In the genomic region with DNA sequence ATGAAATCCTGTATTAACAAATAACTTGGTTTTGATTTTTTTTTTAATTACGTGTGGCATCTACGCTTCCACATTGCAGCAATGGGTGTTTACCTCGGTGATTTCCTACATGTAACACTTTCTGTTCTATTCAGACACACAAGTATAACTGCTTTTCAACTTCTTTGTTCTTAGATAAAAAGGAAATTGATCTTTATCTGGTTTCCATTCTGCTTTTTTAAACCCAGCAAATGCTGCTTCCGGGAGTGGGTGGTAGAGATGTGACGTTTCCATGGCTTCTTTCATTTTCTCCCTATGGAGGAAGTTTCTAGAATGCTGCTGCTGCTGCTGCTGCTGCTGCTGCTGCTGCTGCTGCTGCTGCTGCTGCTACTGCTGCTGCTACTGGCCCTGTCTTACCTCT, we compare ENCODE assay signal across 22 mouse cellular contexts.
DNase-seq lines count a peak whose midpoint lies in the region; ATAC-seq and TF ChIP-seq lines count a peak whose summit lies in the region.
"Had no signal": no experiment of that assay in that cellular context is flagged by ENCODE, and none has a peak within 500 bp of the region (broad histone marks: within the 10 kb centered on the region; RNA-seq: fewer than 3 reads in every experiment).

No protein-coding gene starts in this region.

- H3K4me2 ChIP-seq in forebrain, embryonic 15.5 days (replicated peaks) = no peak overlapping the region
- H3K4me2 ChIP-seq: heart, embryonic 12.5 days; limb, embryonic 12.5 days; liver, embryonic 15.5 days; neural tube, embryonic 12.5 days had no signal

- ATAC-seq in granulocyte monocyte progenitor cell, adult 5-6 weeks (replicated peaks; ENCODE audit: poor library complexity, severe bottlenecking) = peak; percentile 88
- no peak for ATAC-seq in forebrain, embryonic 15.5 days (replicated peaks)
- ATAC-seq: forebrain, postnatal 0 days had no signal

- H3K27ac ChIP-seq in layer of hippocampus, adult 2 months = peak overlapping the region; percentile 9; the same call in 1 of the 2 replicates
- H3K27ac ChIP-seq in forebrain, embryonic 15.5 days (replicated peaks) = no peak overlapping the region
- H3K27ac ChIP-seq: embryonic facial prominence, embryonic 10.5 days; limb, embryonic 12.5 days; liver, embryonic 15.5 days; macrophage; neural tube, embryonic 12.5 days had no signal

- no peaks in the 10 kb centered on the region for H3K27me3 ChIP-seq in forebrain, embryonic 15.5 days
- H3K27me3 ChIP-seq: heart, embryonic 12.5 days; liver, embryonic 15.5 days; neural tube, embryonic 12.5 days had no signal

- no peak overlapping the region for H3K9ac ChIP-seq in forebrain, embryonic 15.5 days (replicated peaks)
- H3K9ac ChIP-seq: forebrain, postnatal 0 days; heart, embryonic 12.5 days; limb, embryonic 12.5 days; liver, embryonic 15.5 days; neural tube, embryonic 12.5 days had no signal

- peaks cover 5% of the 10 kb centered on the region; the same call in 1 of the 2 replicates for H3K4me1 ChIP-seq in forebrain, embryonic 15.5 days
- H3K4me1 ChIP-seq: heart, embryonic 12.5 days; liver, embryonic 15.5 days had no signal

- no peak for TF ChIP-seq CTCF in layer of hippocampus, adult 2 months (conservative IDR thresholded peaks at IDR 0.05)

- H3K4me3 ChIP-seq in layer of hippocampus, adult 2 months = no peak overlapping the region
- no peak overlapping the region for H3K4me3 ChIP-seq in forebrain, embryonic 15.5 days
- H3K4me3 ChIP-seq: embryonic facial prominence, embryonic 10.5 days; erythroblast, embryonic 14.5 days; heart, embryonic 12.5 days; limb, embryonic 12.5 days; liver, embryonic 15.5 days; neural tube, embryonic 12.5 days had no signal

- no peak for DNase-seq in layer of hippocampus, adult 2 months (ENCODE audit: low spot score in 2 of 2)
- no peak for DNase-seq in layer of hippocampus, adult 9-11 months
- DNase-seq in CD4-positive, CD25-positive, alpha-beta regulatory T cell, adult 2 months (ENCODE audit: low read depth, low spot score) = peak; percentile 83
- peak; percentile 17 to 55 for DNase-seq in thymus, adult 18-20 months
- DNase-seq in adrenal gland, postnatal 36 days = no peak
- no peak for DNase-seq in frontal cortex, adult 2 months (ENCODE audit: extremely low spot score in 1 of 2, low spot score in 1 of 2)
- DNase-seq: adrenal gland, postnatal 14 days; cerebellum, postnatal 10 days; forebrain, postnatal 0 days; gastrocnemius, postnatal 10 days; heart, postnatal 36 days; kidney, postnatal 14 days; right cerebral cortex, postnatal 4 days had no signal

- whole genome bisulfite sequencing in forebrain, embryonic 15.5 days = 75% methylated on average over 5 of the region's 5 CpGs

- no peaks in the 10 kb centered on the region for H3K36me3 ChIP-seq in forebrain, embryonic 15.5 days
- H3K36me3 ChIP-seq: embryonic facial prominence, embryonic 10.5 days; heart, embryonic 12.5 days; limb, embryonic 12.5 days; liver, embryonic 15.5 days; neural tube, embryonic 12.5 days had no signal

- H3K9me3 ChIP-seq in forebrain, embryonic 15.5 days = no peaks in the 10 kb centered on the region
- H3K9me3 ChIP-seq: embryonic facial prominence, embryonic 10.5 days; heart, embryonic 12.5 days; limb, embryonic 12.5 days; liver, embryonic 15.5 days; neural tube, embryonic 12.5 days had no signal

Comparison
In these comparisons a context has a peak if more than half of its experiments do, and no peak if none do; other contexts are left out.
1. DNase-seq: peak in CD4-positive, CD25-positive, alpha-beta regulatory T cell, adult 2 months (single experiment) and thymus, adult 18-20 months (2 of 2); none in layer of hippocampus, adult 2 months (0 of 2), layer of hippocampus, adult 9-11 months (single experiment), adrenal gland, postnatal 36 days (0 of 2) and frontal cortex, adult 2 months (0 of 2).